Mouse (Mus musculus) frontal cortex, postnatal 25 days (tissue): ENCODE measurements around the gene Col4a4.

Experiments used
- DNase-seq, 2 experiments: peaks; one replicate each; pipeline ENCODE4 v3.0.0; 2022; ENCODE audit warnings: low spot score in 2 of 2

Col4a4 gene

DNA sequence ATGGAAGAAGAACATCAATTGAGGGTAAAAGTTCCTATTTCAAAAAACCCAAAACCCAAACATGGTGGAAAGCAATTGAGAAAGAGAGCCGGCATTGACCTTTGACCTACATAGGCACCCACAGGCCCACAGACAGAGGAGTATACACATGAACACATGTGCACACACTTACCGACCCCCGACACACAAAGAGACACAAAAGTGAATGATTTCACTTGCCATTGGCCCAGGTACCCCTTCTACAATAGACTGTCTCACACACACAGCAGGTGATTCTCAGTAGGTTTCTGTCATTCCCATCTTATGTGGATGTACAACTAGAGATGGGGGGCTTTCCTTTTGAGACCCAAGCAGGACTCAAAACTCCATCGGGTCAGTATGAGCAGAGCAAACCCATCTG lies 110.8 kb downstream of the Col4a4 start:
- no peak for DNase-seq

DNA sequence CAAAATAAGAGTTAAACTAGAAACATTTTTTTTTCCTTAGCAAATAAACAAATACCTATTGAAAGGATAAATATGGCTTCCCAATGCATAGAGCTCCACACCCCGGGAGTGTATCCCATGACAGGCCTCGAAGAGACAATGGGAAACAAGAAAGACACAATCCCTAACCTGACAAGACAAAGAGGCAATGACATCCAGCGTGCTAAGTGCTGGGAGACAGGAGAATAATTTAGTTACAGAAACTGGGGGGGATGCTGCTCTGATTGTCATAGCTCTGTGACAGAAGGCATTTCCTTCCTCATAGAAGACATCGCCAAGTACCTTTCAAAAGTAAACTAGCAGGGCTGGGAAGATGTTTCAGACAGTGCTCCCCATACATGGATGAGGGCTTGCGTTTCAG lies 111.4 kb downstream of the Col4a4 start:
- no peak for DNase-seq

DNA sequence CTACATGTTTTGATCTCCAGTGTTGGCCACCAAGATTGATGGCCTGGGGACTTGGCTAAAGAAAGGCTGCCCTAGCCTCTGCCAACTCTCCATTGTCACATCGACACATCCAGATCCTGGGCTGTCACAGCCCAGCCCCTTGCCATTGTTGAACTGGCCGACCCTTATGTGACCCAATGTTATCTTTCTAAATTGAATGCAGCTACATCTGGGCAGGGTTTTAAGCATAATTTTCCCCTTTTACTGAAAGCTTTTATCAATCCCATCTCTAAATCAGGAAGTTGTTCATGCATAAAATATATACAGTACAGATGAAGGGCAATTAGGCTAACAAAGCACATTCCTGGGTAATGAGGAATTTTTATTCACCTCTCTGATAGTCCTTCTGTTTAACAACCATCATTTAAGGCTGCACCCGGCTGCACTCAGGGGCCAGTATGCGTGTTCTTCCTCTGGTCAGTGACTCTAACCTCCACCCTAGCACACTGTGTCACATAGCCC lies 112.1 kb downstream of the Col4a4 start:
- DNase-seq = no peak

DNA sequence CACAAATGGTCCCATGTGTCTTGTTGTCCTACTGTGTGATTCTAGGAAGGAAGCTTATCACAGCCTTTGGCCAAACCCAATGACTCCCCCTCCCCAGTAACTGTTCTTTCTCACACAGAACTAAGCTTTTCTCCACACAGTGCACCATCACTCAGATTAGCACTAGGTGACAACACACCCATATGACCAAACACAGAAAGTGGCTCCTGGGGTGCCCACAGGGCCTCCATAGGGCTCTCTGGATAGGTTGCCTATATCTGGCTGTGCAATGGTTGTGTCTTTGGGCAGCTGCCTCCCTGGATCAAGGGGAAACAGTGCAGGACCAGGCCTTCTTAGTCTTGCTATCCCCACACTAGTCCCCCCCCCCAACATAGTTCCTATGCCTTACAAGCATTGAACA lies 113.2 kb downstream of the Col4a4 start:
- no peak for DNase-seq

DNA sequence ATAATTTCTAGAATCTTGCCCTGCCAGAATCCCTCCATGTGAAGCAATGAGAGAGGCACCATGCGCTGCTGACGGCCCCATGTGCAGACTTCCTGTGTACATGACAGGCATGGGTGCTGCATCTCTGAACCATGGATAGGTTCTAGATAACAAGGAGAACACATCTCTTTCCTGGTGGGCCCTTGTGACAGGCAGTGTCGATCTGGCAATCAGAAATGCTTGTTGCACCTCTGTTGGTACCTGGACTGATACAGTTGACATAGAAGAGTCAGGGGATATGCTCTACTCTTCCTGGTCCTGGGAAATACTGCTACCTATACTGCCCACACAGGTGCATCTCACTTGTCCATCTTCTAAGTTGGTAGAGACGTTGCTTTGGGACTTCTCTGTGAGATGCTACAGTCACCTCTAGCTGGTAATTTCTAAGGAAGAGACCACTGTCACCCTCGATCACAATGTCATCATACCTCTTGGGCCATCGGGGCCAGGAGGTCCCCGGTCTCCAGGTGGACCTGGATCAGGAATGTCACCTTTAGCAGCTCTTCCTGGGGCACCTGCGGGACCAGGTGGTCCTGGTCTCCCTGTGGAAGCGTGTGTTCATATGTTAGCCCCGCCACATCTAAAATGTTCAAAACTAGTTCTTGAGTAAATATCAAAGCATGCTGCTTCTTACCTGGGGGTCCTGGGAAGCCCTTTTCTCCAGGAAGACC lies 116.0 kb downstream of the Col4a4 start:
- DNase-seq = no peak

DNA sequence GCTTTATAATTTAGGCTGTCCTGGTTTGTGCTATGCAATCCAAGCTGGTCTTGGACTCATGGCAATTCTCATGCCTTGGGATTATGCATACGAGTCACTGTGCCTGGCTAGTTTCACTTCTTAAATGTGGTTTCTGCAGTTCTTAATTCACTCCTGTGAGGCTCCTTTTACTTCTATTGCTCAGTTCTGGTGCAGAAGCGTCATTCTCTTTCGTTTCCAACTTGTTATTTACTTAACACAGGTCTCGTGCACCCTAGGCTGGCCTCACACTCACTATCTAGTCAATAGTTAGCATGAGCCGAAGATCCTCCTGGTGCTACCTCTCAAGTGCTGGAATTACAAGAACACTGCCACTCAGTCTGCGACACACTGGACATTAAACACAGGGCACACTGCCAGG lies 117.8 kb downstream of the Col4a4 start:
- no peak for DNase-seq

DNA sequence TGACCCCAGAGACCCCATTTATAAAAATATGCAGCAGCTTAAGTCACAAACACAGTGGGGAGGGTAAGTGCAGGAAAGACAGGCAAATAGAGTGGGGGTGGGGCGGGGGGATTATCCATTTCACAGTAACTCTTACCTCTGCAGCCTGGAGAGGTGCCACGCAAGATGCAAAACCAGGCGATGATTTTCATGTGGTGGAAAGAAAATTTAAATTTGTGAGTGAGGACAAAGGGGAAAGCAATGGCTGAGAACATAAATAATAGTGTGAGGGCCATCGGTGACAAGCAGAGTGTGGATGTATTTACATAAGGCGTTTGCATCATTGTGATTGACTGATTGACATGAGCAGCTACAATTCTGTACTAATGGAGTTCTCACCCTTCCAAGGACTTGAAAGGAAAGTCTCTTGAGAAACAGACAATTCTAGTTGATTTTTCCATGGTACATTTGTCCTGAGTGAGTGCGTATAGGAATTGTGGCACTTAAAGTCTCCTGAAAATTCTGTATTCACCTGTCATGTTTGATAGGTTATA lies 121.3 kb downstream of the Col4a4 start:
- no peak for DNase-seq

DNA sequence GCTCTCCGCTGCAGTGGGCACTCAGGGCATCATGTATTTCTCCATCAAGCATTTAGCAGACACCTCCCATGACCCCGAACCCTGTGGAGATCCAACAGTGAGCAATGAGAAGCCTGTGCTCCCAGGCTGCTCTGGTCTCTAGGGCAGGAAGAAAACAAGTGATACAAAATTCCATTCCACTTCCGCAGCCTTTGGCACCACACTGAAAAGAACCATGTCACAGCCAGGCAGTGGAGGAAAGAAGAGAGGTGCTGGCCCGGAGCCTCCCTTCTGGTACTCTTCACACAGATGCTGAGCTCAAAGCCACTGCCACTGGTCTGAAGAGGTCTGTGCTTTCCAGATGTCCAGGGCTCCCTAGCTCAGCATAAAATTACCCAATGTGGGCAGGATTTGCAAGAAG lies 125.6 kb downstream of the Col4a4 start:
- no peak for DNase-seq

DNA sequence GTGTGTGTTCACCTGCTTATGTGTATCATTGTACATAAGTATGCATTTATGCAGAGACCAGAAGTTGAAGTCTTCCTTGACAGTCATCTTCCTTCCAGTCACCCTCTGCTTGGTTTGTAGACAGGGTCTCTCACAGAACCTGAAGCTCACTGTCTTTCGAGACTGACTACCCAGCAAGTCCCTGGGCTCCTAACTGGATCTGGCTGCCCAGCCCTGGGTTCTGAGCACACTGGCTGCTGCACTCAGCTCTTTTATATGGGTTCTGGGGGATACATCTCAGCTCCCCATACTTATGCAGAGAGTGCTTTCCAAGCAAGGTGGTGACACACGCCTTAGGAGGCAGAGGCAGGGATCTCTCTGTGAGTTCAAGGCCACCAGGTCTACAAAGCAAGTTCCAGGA lies 126.7 kb downstream of the Col4a4 start:
- no peak for DNase-seq

DNA sequence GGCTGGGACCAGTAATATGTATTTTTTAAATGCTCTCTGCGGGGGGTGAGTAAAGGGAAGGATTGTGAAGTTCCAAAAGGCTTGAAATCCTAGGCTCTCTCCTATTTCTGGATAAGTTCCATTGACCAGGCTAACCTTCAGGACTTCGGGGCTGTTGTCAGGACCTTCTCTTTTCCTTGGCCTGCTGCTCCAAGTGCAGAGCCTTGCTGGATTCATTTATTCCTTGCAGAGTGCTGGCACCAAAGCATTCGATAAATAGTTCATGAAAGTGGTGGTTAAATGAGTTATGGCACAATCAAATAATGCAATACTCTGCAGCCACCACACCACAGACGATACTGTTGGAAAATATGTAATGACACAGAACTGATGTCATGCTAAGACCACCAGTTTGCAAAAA lies 127.3 kb downstream of the Col4a4 start:
- DNase-seq = no peak

DNA sequence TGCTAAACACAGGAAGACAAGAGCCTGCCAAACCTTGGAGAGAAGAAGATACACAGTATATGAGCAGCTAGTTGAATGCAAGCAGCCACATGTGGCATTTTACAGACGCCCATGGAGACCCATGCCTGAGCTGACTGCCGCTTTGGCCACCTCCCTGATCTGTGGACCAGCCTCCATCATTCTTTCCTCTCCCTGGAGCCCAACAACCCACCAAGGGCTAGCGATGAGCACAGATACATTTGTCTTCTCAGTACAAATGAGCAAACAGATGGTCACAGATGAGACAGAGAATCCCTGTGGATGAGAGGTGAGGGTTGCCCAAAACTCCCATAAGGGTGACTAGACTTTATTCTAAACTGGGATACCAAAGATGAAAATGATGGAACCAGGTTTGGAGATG lies 132.6 kb downstream of the Col4a4 start:
- no peak for DNase-seq

DNA sequence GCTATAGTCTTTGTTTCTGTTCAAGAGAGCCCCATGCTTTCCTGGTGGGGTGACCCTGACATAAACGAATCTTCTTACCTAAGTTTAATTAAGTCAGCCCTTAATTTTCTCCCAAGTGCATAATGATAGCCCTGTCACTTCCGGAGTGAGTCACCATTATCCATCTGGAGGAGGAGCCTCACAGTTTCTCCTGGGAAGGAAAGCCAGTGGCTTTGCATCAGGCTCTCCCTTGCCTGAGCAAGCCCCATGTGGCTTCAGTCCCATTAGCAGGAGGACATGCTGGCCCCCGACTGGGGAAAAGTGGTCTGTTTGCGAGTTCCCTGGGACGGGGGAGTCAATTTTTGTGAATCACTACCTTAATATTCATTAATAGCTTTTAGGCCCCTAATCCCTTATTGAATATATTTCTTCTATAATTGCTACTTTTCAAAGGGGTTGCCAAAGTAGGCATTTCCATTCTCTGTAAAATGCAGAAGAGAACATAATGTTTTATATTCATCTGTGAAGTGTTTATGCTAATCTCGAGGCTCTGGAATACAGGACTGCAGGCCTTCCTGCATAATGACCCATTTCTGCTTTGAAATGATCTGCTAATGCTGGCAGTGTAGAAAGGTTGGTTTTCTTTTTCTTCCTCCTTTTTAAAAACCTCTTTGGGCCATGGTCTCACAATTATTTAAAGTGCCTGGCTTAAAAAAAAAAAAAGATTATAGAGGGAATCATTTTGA lies 134.6 kb downstream of the Col4a4 start:
- DNase-seq = no peak

DNA sequence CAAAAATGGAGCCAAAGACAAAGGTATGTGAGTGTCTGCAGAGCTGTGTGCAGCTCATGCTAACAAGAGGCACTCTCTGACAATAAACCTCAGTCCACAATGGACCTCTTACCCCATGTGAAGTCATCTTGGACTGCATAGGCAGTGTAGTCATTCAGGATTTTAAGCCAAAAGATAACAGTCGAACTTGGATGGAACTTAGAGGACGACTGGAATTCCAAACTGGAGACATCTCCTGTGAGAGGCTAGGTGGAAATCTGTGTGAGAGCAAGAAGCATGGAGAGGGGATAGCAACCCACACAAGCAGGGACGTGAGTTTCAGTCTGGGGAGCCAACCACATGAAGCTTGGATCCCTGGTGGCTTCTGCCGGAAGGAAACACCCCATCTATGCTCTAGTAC lies 136.8 kb downstream of the Col4a4 start:
- no peak for DNase-seq

DNA sequence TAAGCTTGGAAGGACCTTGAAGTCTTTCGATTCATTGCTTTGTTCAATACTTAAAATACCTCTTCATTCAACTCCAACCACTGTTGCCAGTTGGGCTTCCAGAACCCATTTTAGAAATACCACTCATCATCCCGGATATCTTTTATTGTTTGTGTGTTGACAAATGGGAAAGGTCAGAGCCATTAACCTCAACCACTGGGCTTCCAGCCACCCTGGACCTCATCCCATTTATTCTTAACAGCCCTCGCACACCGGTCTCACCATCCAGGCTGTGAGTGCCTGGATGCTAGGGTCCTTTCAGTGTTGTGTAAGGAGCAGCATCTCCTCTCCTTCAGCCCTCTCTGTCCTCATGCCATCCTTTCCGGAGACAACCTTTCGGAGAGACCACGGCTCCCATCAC lies 140.6 kb downstream of the Col4a4 start:
- DNase-seq = no peak

DNA sequence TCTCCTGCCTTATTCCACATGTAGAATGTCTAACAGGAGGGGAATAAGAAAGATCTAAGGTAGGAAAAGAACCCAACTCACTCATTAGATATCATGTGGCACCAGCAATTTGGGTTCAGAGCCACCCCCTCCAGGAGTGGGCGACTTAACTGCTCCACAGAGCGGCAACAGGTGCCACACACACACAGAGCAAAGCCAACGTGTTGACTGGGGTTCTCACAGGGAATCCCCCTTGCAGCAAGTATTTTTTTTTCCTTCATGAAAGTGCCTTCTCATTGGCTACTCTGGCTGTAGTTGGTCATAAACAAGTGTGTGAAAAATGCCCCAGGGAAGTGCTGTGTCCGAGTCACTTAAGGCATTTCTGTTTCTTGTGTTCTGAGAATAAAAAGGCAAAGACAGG lies 143.1 kb downstream of the Col4a4 start:
- no peak for DNase-seq

DNA sequence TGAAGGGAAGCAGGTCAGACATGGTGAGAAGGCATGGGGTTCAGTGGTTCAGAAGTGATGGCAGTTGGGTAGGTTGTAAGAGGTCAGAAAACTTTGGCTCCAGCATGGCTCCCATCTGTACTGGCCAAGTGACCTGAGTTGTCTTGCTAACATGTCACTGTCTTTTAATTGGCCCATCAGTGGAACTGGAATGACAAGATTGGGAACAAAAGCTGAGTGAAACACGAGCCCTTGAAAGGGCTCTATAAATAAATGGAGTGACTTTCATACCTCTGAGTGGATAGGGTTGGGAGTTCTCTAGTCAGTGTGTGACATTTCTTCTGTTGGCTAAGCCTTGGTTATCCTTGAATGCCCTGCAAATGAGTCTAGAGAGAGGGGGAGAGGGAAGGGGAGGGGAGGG lies 146.5 kb downstream of the Col4a4 start:
- DNase-seq = no peak

DNA sequence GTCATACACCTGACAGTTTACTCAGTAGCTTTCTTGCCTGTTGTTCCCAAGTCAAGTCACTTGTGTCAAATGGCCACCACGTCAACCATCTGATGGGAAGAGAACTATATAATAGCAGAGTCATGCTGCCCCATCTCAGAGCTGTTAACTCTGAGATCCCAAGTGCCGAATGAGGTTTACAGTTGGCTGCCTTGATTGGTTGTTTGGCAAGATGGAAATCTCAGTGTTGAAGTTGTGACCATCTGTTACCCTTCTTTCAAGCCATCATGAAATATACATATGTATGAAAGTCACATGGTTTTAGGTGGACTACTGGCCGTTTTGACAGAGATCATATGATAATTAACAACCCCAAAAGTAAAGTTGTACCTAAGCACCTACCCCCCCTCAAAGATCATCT lies 149.4 kb downstream of the Col4a4 start:
- no peak for DNase-seq

DNA sequence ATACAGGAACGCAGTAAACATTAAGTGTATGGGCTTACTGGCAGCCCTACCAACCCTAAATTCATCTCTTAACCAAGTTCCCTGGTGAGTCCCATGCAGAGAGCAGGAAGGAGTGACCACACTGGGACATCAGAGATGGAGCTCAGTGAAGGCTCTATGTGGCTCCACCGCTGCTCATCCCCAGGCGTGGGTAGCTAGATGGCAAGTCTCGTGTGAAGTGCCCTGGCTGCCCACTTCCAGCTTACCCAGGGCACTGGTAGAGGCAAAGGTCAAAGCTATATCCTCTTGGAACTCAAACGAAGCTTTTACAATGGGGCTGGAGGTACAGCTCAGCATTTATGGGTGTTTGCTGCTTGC lies 153.0 kb downstream of the Col4a4 start:
- DNase-seq = no peak

DNA sequence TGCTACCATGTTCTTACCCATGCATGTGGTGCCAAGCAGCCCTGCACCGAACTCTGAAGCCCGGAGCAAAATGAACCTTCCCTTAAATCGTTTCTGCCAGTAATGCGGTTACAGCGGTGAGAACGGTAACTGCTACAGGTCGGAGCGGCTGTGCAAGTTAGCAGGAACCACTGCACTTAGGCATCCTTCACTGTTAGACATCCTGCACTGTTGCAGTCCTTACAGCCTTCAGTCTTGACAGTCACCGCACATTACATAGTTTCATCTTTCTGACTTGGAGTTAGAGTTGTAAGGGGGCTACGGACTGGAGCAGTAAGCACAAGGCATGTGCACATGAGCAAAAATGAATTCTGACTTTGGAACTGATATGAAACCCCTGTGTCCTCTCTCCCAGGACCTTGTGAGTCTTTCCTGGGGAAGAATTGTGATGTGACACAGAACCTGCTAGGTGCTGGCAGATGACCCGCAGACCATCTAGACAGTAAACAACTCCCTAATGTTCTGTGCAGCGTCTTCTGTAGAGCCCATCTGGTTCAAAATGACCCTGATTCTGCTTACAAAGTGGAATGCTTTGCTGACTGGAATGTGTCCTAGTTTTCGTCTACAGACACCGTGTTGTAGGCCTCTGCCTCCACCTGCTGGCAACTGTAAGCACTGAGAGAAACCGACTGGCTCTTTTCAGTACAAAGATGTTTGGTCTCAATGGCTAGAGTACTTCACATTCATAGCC lies 153.6 kb downstream of the Col4a4 start:
- DNase-seq = peak; percentile 61 to 63

DNA sequence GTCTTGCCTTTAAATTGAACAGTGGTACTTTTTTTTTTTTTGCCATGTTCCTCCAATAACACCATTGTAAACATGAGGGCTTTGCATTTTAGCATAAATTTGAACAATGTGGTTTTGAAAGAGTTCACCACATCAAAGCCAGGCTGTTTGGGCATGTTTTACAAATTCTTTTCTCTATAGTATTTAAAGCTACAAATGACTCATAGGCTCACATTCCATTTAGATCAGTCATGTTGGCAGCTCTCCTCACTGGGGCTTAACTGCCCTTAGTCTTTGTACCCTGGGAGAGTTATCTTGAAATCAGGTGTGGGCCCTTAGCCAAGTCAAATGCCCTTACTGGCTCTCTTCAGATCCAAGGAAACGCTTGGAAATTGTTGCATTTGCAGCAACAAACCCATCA lies 157.6 kb downstream of the Col4a4 start:
- no peak for DNase-seq

DNA sequence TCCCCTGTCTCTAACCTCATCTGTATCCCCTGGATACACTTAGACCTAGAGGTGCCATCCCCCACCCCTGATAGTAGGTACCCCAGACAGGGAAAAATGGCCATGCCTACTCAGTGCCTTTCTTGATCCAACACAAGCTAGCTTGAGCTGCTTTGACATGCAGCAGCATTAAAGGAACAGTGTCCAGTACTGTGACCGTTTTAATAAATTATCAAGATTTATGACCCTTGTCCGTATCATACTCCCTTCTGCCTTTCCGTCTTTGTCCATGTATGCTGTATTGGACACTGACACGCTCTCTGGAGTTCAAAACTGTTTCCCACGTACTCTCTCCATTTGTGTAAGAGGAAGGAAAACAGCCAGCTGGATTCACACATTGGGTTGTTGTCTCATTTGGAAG lies 158.9 kb downstream of the Col4a4 start:
- no peak for DNase-seq

DNA sequence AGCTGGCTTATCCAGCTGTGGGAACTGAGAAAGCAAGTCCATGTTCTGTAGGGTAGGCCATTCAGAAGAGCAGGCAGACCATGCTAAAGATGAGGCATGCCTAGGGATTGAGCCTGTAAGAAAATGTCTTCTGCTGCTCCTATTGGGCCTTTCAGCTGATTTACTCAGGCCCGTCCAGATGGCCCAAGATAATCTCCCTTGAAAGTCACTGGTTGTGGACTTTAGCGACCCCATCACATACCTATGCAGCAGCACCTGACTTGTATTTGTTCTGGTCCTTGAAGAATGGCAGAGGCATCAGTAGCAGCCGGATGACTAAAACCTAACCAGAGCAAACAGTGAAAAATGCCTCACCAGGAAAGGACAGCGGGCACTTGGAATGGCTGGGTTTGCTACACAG lies 171.0 kb downstream of the Col4a4 start:
- no peak for DNase-seq
